Mouse (Mus musculus) MEL (cell line): ENCODE measurements at regions not wholly inside any gene's neighbourhood (a gene's known extent, or its start where the extent isn't known, plus 50 kb on each side); places are given as distances from the start of the nearest gene placed in this dataset.

ENCODE experiments used
- CHD2 ChIP-seq: IDR thresholded peaks from 2 replicates; pipeline ENCODE4 v1.6.1; 2011; ENCODE audit warnings: low read length, improper control_type of control experiment
- CTCF ChIP-seq, 3 experiments: IDR thresholded peaks in 2 of 3; conservative IDR thresholded peaks in 1 of 3; 2 replicates each; pipeline ENCODE4 v1.5.1; 2011 to 2012; ENCODE audit warnings: low read length in 3 of 3, low read depth in 2 of 3, mild to moderate bottlenecking in 2 of 3, improper control_type of control experiment in 1 of 3, inconsistent platforms in 1 of 3, mixed read lengths in 1 of 3, moderate library complexity in 1 of 3; ENCODE audit not compliant: control insufficient read depth in 1 of 3, insufficient read depth in 1 of 3, poor library complexity in 1 of 3, severe bottlenecking in 1 of 3
- GABPA ChIP-seq: IDR thresholded peaks from 2 replicates; pipeline ENCODE4 v1.6.1; 2012; ENCODE audit warnings: low read depth, mild to moderate bottlenecking, inconsistent platforms, low read length, improper control_type of control experiment, moderate library complexity
- POLR2A ChIP-seq, 2 experiments: IDR thresholded peaks; 2 replicates each; pipeline ENCODE4 v1.6.1; 2011 to 2012; ENCODE audit warnings: low read length in 2 of 2, mild to moderate bottlenecking in 2 of 2, control low read depth in 1 of 2, improper control_type of control experiment in 1 of 2, low read depth in 1 of 2, moderate library complexity in 1 of 2; ENCODE audit not compliant: control insufficient read depth in 1 of 2, insufficient read depth in 1 of 2, poor library complexity in 1 of 2
- POLR2AphosphoS5 ChIP-seq: IDR thresholded peaks from 2 replicates; pipeline ENCODE4 v1.6.1; 2012; ENCODE audit warnings: low read depth, borderline replicate concordance, mild to moderate bottlenecking, inconsistent platforms, low read length, moderate library complexity, mixed read lengths
- TAL1 ChIP-seq: IDR thresholded peaks from 2 replicates; pipeline ENCODE4 v1.6.1; 2012; ENCODE audit warnings: mild to moderate bottlenecking, inconsistent platforms, low read length, moderate library complexity, mixed read lengths
- TBP ChIP-seq: IDR thresholded peaks from 2 replicates; pipeline ENCODE4 v1.8.0; 2011; ENCODE audit warnings: low read depth, low read length, improper control_type of control experiment

DNA sequence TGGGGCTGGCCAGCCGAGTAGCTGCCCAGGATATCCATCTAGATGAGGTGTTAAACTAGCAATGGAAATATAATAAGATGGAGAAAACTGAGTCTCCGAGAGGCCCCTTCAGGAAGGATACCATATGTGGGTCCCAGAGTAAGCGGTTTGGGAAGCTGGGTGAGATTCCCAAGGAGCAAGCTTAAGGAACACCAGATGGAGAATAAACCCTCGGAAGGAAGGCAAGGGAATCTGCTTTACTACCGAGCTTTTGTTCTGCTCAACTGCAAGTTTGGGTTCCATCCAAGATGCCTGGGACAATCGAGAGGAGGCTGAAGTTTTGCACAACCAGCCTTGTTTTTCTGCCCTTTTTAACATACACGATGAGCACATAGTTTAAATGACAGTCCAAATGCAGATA lies 164.9 kb upstream of the Osr1 start:
- no peak for TF ChIP-seq GABPA
- no peak for TF ChIP-seq POLR2A (IDR thresholded peaks at IDR 0.05; ENCODE audit: control insufficient read depth in 1 of 2, insufficient read depth in 1 of 2, low read depth in 1 of 2, low read length in 2 of 2, poor library complexity in 1 of 2)
- TF ChIP-seq CTCF (IDR thresholded peaks at IDR 0.05 in 2 of 3, conservative IDR thresholded peaks at IDR 0.05 in 1 of 3; ENCODE audit: control insufficient read depth in 1 of 3, insufficient read depth in 1 of 3, low read depth in 2 of 3, low read length in 3 of 3, poor library complexity in 1 of 3, severe bottlenecking in 1 of 3) = no peak
- no peak for TF ChIP-seq CHD2
- TF ChIP-seq TAL1 = no peak
- no peak for TF ChIP-seq TBP
- TF ChIP-seq POLR2AphosphoS5 = no peak
